Mouse (Mus musculus) CH12.LX (cell line): ENCODE results near the gene Asb1. TPM values are rescaled to one million over a fixed set of nuclear protein-coding genes. Genes with fewer than 3 reads are reported as not detected.

Source experiments
- DNase-seq: peaks from one replicate; pipeline ENCODE4 v3.0.0-alpha.2; 2013; ENCODE audit errors: extremely low read depth
- H3K27ac ChIP-seq: 2 replicates; pipeline ENCODE4 v1.5.1; 2012; ENCODE audit warnings: low read depth, mild to moderate bottlenecking, control low read depth, moderate library complexity; ENCODE audit not compliant: insufficient read depth
- H3K27me3 ChIP-seq: replicated peaks from 2 replicates; pipeline ENCODE3; 2012; ENCODE audit warnings: inconsistent platforms
- H3K36me3 ChIP-seq, 2 experiments: replicated peaks in 1 of 2; 2 replicates each; pipeline versions ENCODE3 to v1.6.1; 2012; ENCODE audit warnings: inconsistent platforms in 1 of 2, low read length in 1 of 2, mild to moderate bottlenecking in 1 of 2, mixed read lengths in 1 of 2, moderate library complexity in 1 of 2; ENCODE audit not compliant: control insufficient read depth in 1 of 2, insufficient read depth in 1 of 2
- H3K4me1 ChIP-seq, 2 experiments: 2 replicates each; pipeline ENCODE4 v1.6.1; 2012; ENCODE audit warnings: inconsistent platforms in 1 of 2, moderate library complexity in 1 of 2; ENCODE audit not compliant: insufficient read depth in 2 of 2, control insufficient read depth in 1 of 2
- H3K4me2 ChIP-seq: 2 replicates; pipeline ENCODE4 v1.6.1; 2012; ENCODE audit warnings: low read depth, mild to moderate bottlenecking, control low read depth; ENCODE audit not compliant: poor library complexity, insufficient read depth, severe bottlenecking
- H3K4me3 ChIP-seq, 3 experiments: fragments of 150-350 bp in 1 of 3; sonication (generic) in 1 of 3; replicated peaks in 1 of 3; 2 replicates each; pipeline versions ENCODE3 to v1.5.1; 2011 to 2012; ENCODE audit warnings: low read depth in 2 of 3, low read length in 2 of 3, mild to moderate bottlenecking in 2 of 3, moderate library complexity in 2 of 3, control low read depth in 1 of 3, improper control_type of control experiment in 1 of 3, inconsistent platforms in 1 of 3, mixed read lengths in 1 of 3; ENCODE audit not compliant: poor library complexity in 1 of 3
- H3K79me2 ChIP-seq: replicated peaks from 2 replicates; pipeline ENCODE4 v1.6.1; 2012; ENCODE audit warnings: mild to moderate bottlenecking, moderate library complexity; ENCODE audit not compliant: control insufficient read depth, poor library complexity, insufficient read depth, severe bottlenecking; ENCODE audit errors: extremely low read depth
- H3K9ac ChIP-seq: 2 replicates; pipeline ENCODE4 v1.6.1; 2012; ENCODE audit warnings: low read depth, mild to moderate bottlenecking, control low read depth, moderate library complexity; ENCODE audit not compliant: insufficient read depth
- H3K9me3 ChIP-seq: replicated peaks from 2 replicates; pipeline ENCODE3; 2012; ENCODE audit warnings: low read length, inconsistent platforms, mixed read lengths
- BHLHE40 ChIP-seq: IDR thresholded peaks from 2 replicates; pipeline ENCODE4 v1.6.1; 2011; ENCODE audit warnings: mild to moderate bottlenecking, low read depth, low read length, improper control_type of control experiment
- CTCF ChIP-seq, 2 experiments: IDR thresholded peaks in 1 of 2; conservative IDR thresholded peaks in 1 of 2; 2 replicates each; pipeline ENCODE4 v1.5.1; 2011 to 2012; ENCODE audit warnings: low read depth in 2 of 2, low read length in 2 of 2, improper control_type of control experiment in 1 of 2, inconsistent platforms in 1 of 2, mild to moderate bottlenecking in 1 of 2, moderate library complexity in 1 of 2
- ELF1 ChIP-seq: IDR thresholded peaks from 2 replicates; pipeline ENCODE4 v1.6.1; 2014; ENCODE audit warnings: low read depth, mild to moderate bottlenecking, inconsistent platforms, low read length, improper control_type of control experiment
- ETS1 ChIP-seq: conservative IDR thresholded peaks from 2 replicates; pipeline ENCODE4 v1.6.1; 2012; ENCODE audit warnings: low read depth, mild to moderate bottlenecking, inconsistent platforms, low read length, improper control_type of control experiment, moderate library complexity
- GABPA ChIP-seq: IDR thresholded peaks from 2 replicates; pipeline ENCODE4 v1.6.1; 2012; ENCODE audit warnings: low read depth, low read length, improper control_type of control experiment, inconsistent platforms; ENCODE audit not compliant: insufficient replicate concordance
- HCFC1 ChIP-seq: IDR thresholded peaks from 2 replicates; pipeline ENCODE4 v1.6.1; 2012; ENCODE audit warnings: low read depth, mild to moderate bottlenecking, inconsistent platforms, low read length, improper control_type of control experiment
- IRF4 ChIP-seq: IDR thresholded peaks from 2 replicates; pipeline ENCODE4 v1.6.1; 2014; ENCODE audit warnings: low read depth, mild to moderate bottlenecking, inconsistent platforms, low read length, improper control_type of control experiment
- KAT2A ChIP-seq: IDR thresholded peaks from 2 replicates; pipeline ENCODE4 v1.6.1; 2012; ENCODE audit warnings: low read length, improper control_type of control experiment, inconsistent platforms; ENCODE audit not compliant: insufficient replicate concordance
- MAFK ChIP-seq: IDR thresholded peaks from 2 replicates; pipeline ENCODE4 v1.6.1; 2011; ENCODE audit warnings: low read length, improper control_type of control experiment; ENCODE audit not compliant: insufficient replicate concordance
- MEF2A ChIP-seq: IDR thresholded peaks from 2 replicates; pipeline ENCODE4 v1.6.1; 2014; ENCODE audit warnings: low read depth, mild to moderate bottlenecking, inconsistent platforms, low read length, improper control_type of control experiment, borderline replicate concordance
- POLR2AphosphoS2 ChIP-seq: IDR thresholded peaks from 2 replicates; pipeline ENCODE4 v1.6.1; 2011; ENCODE audit warnings: low read depth, low read length, improper control_type of control experiment
- RCOR1 ChIP-seq: conservative IDR thresholded peaks from 2 replicates; pipeline ENCODE4 v1.6.1; 2012; ENCODE audit warnings: low read depth, mild to moderate bottlenecking, inconsistent platforms, low read length, improper control_type of control experiment
- UBTF ChIP-seq: IDR thresholded peaks from 2 replicates; pipeline ENCODE4 v1.6.1; 2012; ENCODE audit warnings: low read depth, mild to moderate bottlenecking, inconsistent platforms, low read length, improper control_type of control experiment, moderate library complexity
- USF1 ChIP-seq: IDR thresholded peaks from 2 replicates; pipeline ENCODE4 v1.6.1; 2014; ENCODE audit warnings: low read depth, mild to moderate bottlenecking, inconsistent platforms, low read length, improper control_type of control experiment
- USF2 ChIP-seq: conservative IDR thresholded peaks from 2 replicates; pipeline ENCODE4 v1.6.1; 2011; ENCODE audit warnings: low read depth, low read length, improper control_type of control experiment
- ZC3H11A ChIP-seq: IDR thresholded peaks from 2 replicates; pipeline ENCODE4 v1.6.1; 2012; ENCODE audit warnings: low read depth, mild to moderate bottlenecking, inconsistent platforms, low read length, improper control_type of control experiment
- ZKSCAN1 ChIP-seq: IDR thresholded peaks from 2 replicates; pipeline ENCODE4 v1.6.1; 2012; ENCODE audit warnings: low read depth, inconsistent platforms, low read length, improper control_type of control experiment, borderline replicate concordance
- ZMIZ1 ChIP-seq: IDR thresholded peaks from 2 replicates; pipeline ENCODE4 v1.6.1; 2012; ENCODE audit warnings: low read depth, mild to moderate bottlenecking, inconsistent platforms, low read length, improper control_type of control experiment
- ZNF384 ChIP-seq: IDR thresholded peaks from 2 replicates; pipeline ENCODE4 v1.6.1; 2012; ENCODE audit warnings: low read depth, low read length, improper control_type of control experiment, inconsistent platforms
- dilution Hi-C: fragments of 300-500 bp; cut with MboI; formaldehyde crosslinking; loops from 2 replicates; pipeline ENCODE4 v1.14.3; 2020; ENCODE audit warnings: low sequenced_read_pairs; ENCODE audit not compliant: extremely low pct_unique_long_range_greater_than_20kb, extremely low pct_ligation_motif_present
- in situ Hi-C: fragments of 300-500 bp; cut with MboI; formaldehyde crosslinking; loops from 3 replicates; pipeline ENCODE4 v1.14.3; 2019; ENCODE audit warnings: low sequenced_read_pairs, low pct_ligation_motif_present, low pct_unique_long_range_greater_than_20kb, mixed read lengths
- polyA plus RNA-seq: library from polyadenylated mRNA; unstranded; fragments of >175 nt; gene quantifications from 2 replicates; pipeline ENCODE4 v1.2.1, GENCODE M21; 2012; ENCODE audit warnings: low read depth; ENCODE audit not compliant: insufficient read length
- total RNA-seq, 2 experiments: library from RNA; depleted of rRNA; stranded (reverse); fragments of 300-350 nt in 1 of 2; fragments of >200 nt in 1 of 2; gene quantifications; 2 replicates each; pipeline ENCODE4 v1.2.3; 2012 to 2014

Asb1 gene
- total and polyA plus RNA-seq, 3 experiments = 6.1 to 9.5 (median 6.4) TPM

DNA sequence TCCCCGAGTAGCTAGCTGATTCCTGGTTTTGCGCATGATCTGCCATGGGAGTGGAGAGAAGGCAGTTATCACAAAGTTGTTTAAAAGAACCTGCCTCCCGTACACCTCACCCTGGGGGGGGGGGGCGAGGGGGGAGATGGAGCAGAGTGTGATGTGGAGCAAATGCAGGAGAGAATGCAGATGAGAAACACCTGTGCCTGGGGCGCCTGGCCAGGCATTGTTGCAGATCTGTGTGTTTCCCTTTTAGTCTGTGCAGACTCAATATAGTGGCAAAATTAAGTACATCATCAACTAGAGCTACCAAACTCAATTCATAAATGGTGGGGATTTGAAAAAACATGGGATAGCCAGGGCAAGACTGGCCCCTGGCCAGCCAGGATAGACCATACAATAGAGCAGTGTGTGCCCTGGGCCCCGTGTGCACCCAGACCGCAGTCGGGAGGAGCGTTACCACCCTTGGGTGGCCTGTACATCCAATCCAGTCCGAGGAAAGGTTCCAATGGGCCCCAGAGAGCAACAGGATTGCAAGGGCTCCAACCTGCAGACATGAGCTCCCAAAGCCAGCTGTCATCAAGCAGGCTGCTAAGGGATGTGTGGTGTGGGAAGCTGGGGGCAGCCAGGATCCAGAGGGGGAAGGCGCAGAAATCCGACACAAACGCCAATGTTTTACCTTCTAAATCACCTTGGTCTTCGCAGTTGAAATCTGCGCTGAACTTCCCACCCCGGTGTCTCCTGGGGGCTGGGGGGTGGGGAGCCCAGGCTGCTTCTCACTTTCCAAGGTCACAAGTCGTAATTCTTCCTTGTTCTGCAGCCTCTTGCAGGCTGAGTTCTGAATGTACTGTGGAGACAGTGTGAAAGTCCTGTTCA lies 44.9 kb downstream of the Asb1 start:
- dilution Hi-C loops (no loop called here), in situ Hi-C loops (no loop called here)
- DNase-seq = no peak
- H3K79me2 ChIP-seq = no peaks in the 10 kb centered on the region
- H3K9ac ChIP-seq = no peak overlapping the region
- no peaks in the 10 kb centered on the region for H3K9me3 ChIP-seq
- H3K4me2 ChIP-seq = no peak overlapping the region
- H3K27ac ChIP-seq = no peak overlapping the region
- H3K27me3 ChIP-seq = peaks cover 92% of the 10 kb centered on the region
- H3K4me3 ChIP-seq = no peak overlapping the region
- no peaks in the 10 kb centered on the region for H3K4me1 ChIP-seq
- H3K36me3 ChIP-seq = no peaks in the 10 kb centered on the region
- no peak for TF ChIP-seq ZKSCAN1
- TF ChIP-seq BHLHE40 = no peak
- no peak for TF ChIP-seq MEF2A
- TF ChIP-seq GABPA = no peak
- TF ChIP-seq ZC3H11A = no peak
- TF ChIP-seq MAFK = no peak
- TF ChIP-seq UBTF = no peak
- no peak for TF ChIP-seq ZNF384
- TF ChIP-seq IRF4 = no peak
- no peak for TF ChIP-seq CTCF (conservative IDR thresholded peaks at IDR 0.05 in 1 of 2, IDR thresholded peaks at IDR 0.05 in 1 of 2; ENCODE audit: low read depth in 2 of 2, low read length in 2 of 2)
- no peak for TF ChIP-seq HCFC1
- no peak for TF ChIP-seq ELF1
- no peak for TF ChIP-seq USF2
- no peak for TF ChIP-seq USF1
- no peak for TF ChIP-seq POLR2AphosphoS2
- TF ChIP-seq KAT2A = no peak
- TF ChIP-seq ETS1 = no peak

DNA sequence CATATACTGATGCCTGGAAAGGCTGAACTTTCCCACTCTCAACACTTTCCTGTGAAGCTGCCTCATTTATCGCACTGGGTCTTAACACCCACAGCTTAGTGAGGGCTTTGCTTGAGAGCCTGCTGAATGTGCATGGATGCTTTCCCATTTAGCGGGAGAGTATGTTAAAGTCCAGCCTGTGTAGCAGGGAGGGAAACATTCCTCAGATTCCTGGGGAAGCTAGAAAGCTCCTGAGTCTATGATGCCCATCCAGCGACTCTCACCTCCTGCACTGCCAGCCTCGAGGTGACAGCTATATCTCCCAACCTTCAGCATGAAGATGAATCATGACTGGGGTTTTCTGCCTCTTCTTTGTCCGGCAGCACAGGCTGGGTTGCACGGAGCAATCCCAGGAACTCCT lies 49.4 kb downstream of the Asb1 start:
- Histone ChIP-seq H3K27ac (no peak overlapping the region), H3K4me2 (no peak overlapping the region), H3K79me2 (no peaks in the 10 kb centered on the region), H3K9me3 (peaks cover 13% of the 10 kb centered on the region), H3K27me3 (peaks cover 84% of the 10 kb centered on the region), H3K4me3 (no peak overlapping the region), H3K9ac (no peak overlapping the region), H3K4me1 (no peaks in the 10 kb centered on the region), H3K36me3 (no peaks in the 10 kb centered on the region)
- in situ Hi-C loops (no loop called here), dilution Hi-C loops (no loop called here)
- no peak for TF ChIP-seq RCOR1
- TF ChIP-seq ETS1 = no peak
- no peak for TF ChIP-seq ZMIZ1
- no peak for DNase-seq
